Mouse (Mus musculus) midbrain, embryonic 15.5 days (tissue): ENCODE results near the gene Olfr643. TPM values are rescaled to one million over a fixed set of nuclear protein-coding genes. Genes with fewer than 3 reads are reported as not detected.
"Not testable (repeated sequence)": the region's sequence is repeated elsewhere in the genome, so short reads cannot be mapped to it uniquely, and the experiment has no call there.

Source experiments
- ATAC-seq: fragments of 200-750 bp; cut with Nextera tagmentation; replicated peaks from 2 replicates; pipeline ENCODE4 v1.8.0; 2017; ENCODE audit warnings: moderate TSS enrichment
- H3K27ac ChIP-seq: fragments of 300-500 bp; sonication (generic); 2 replicates; pipeline ENCODE4 v1.5.1; 2015; ENCODE audit warnings: mild to moderate bottlenecking, inconsistent platforms
- H3K27me3 ChIP-seq: fragments of 300-500 bp; sonication (generic); replicated peaks from 2 replicates; pipeline ENCODE4 v1.6.1; 2015; ENCODE audit warnings: inconsistent platforms
- H3K36me3 ChIP-seq: fragments of 300-500 bp; sonication (generic); replicated peaks from 2 replicates; pipeline ENCODE4 v1.6.1; 2015; ENCODE audit warnings: inconsistent platforms
- H3K4me1 ChIP-seq: fragments of 300-500 bp; sonication (generic); 2 replicates; pipeline ENCODE4 v1.6.1; 2015; ENCODE audit warnings: inconsistent platforms
- H3K4me2 ChIP-seq: fragments of 300-500 bp; sonication (generic); 2 replicates; pipeline ENCODE4 v1.6.1; 2015; ENCODE audit warnings: inconsistent platforms, mild to moderate bottlenecking, moderate library complexity
- H3K4me3 ChIP-seq: fragments of 300-500 bp; sonication (generic); 2 replicates; pipeline ENCODE4 v1.5.1; 2015; ENCODE audit warnings: mild to moderate bottlenecking, inconsistent platforms
- H3K9ac ChIP-seq: fragments of 300-500 bp; sonication (generic); 2 replicates; pipeline ENCODE4 v1.6.1; 2015; ENCODE audit warnings: mild to moderate bottlenecking, inconsistent platforms
- H3K9me3 ChIP-seq: fragments of 300-500 bp; sonication (generic); 2 replicates; pipeline ENCODE4 v1.6.1; 2016; ENCODE audit warnings: inconsistent platforms
- WGBS: fragments of 180-500 bp; shearing (Covaris S2); methylation state at CpG from one replicate; pipeline ENCODE4 v1.1.7; 2015; ENCODE audit warnings: mixed read lengths; 5-methylcytosine and 5-hydroxymethylcytosine counted together
- polyA plus RNA-seq: library from polyadenylated mRNA; unstranded; fragments of >200 nt; fragmentation: Nextera tagmentation; extraction: Ambion mirVana; gene quantifications from 2 replicates; pipeline ENCODE4 v1.2.1, GENCODE M21; 2015

Olfr643 gene
- polyA plus RNA-seq, 1 experiment from 2014 or later = not detected

GRCm38 (mm10) chr7:103998446-103998845 is 138.8 kb downstream of the Olfr643 start, which contains the start of gene Olfr638:
Gene Olfr638, plus strand, starts transcription at chr7:103998746.
- no peaks in the 10 kb centered on the region for H3K36me3 ChIP-seq
- no peak within 1 kb of the TSS for H3K27ac ChIP-seq
- no peaks in the 10 kb centered on the region for H3K9me3 ChIP-seq
- H3K4me1 ChIP-seq = no peaks in the 10 kb centered on the region
- no peak for ATAC-seq
- no peak within 1 kb of the TSS for H3K4me2 ChIP-seq
- no peak within 1 kb of the TSS for H3K4me3 ChIP-seq
- H3K27me3 ChIP-seq = no peaks in the 10 kb centered on the region
- no peak within 1 kb of the TSS for H3K9ac ChIP-seq

- no peaks in the 10 kb centered on the region for H3K9me3 ChIP-seq
- H3K9ac ChIP-seq = no peak overlapping the region
- H3K36me3 ChIP-seq = no peaks in the 10 kb centered on the region
- no peak overlapping the region for H3K27ac ChIP-seq
- no peak overlapping the region for H3K4me2 ChIP-seq
- H3K4me3 ChIP-seq = no peak overlapping the region
- H3K27me3 ChIP-seq = no peaks in the 10 kb centered on the region
- H3K4me1 ChIP-seq = no peaks in the 10 kb centered on the region
- 59% methylated on average over 1 of the region's 1 CpGs for WGBS
- no peak for ATAC-seq
These were observed 165.4 kb downstream of the Olfr643 start for GRCm38 (mm10) chr7:103971782-103972181.

GRCm38 (mm10) chr7:103970852-103971251 is 166.4 kb downstream of the Olfr643 start, which contains the start of gene Olfr635:
Gene Olfr635, plus strand, starts transcription at chr7:103971152.
- WGBS = 75% methylated on average over 1 of the region's 1 CpGs
- Histone ChIP-seq H3K27ac (no peak within 1 kb of the TSS), H3K36me3 (no peaks in the 10 kb centered on the region), H3K4me2 (no peak within 1 kb of the TSS), H3K4me1 (no peaks in the 10 kb centered on the region), H3K27me3 (no peaks in the 10 kb centered on the region), H3K9ac (no peak within 1 kb of the TSS), H3K4me3 (no peak within 1 kb of the TSS), H3K9me3 (no peaks in the 10 kb centered on the region)
- no peak for ATAC-seq

GRCm38 (mm10) chr7:103966873-103967272 is 170.3 kb downstream of the Olfr643 start:
- not testable (repeated sequence) for H3K4me1 ChIP-seq, H3K36me3 ChIP-seq, H3K9ac ChIP-seq, H3K9me3 ChIP-seq, H3K4me2 ChIP-seq, H3K4me3 ChIP-seq, H3K27me3 ChIP-seq, ATAC-seq, H3K27ac ChIP-seq
- WGBS = 94% methylated on average over 22 of the region's 22 CpGs

Other genes starting within 250 kb of the Olfr643 start
- not detected in 2 replicates for gene Olfr64, start 242.9 kb downstream of the Olfr643 start, polyA plus RNA-seq
- gene Olfr65, start 233.9 kb downstream of the Olfr643 start, polyA plus RNA-seq = not detected in 2 replicates
- not detected in 2 replicates for gene Olfr631, start 208.6 kb downstream of the Olfr643 start, polyA plus RNA-seq
- not detected in 2 replicates for gene Olfr632, start 203.1 kb downstream of the Olfr643 start, polyA plus RNA-seq
- gene Olfr633, start 193.0 kb downstream of the Olfr643 start, polyA plus RNA-seq = not detected in 2 replicates
- 0.01 and 0.03 TPM in 2 replicates for gene Olfr635, start 166.3 kb downstream of the Olfr643 start, polyA plus RNA-seq
- not detected in 2 replicates for gene Olfr638, start 138.7 kb downstream of the Olfr643 start, polyA plus RNA-seq
- 0.04 TPM in 1 of 2 replicates, not detected in the other for gene Olfr639, start 120.1 kb downstream of the Olfr643 start, polyA plus RNA-seq
- not detected in 2 replicates for gene Olfr640, start 111.8 kb downstream of the Olfr643 start, polyA plus RNA-seq
- gene Olfr641, start 102.0 kb downstream of the Olfr643 start, polyA plus RNA-seq = not detected in 2 replicates
- gene Olfr642, start 84.7 kb downstream of the Olfr643 start, polyA plus RNA-seq = not detected in 2 replicates
- gene 4930516K23Rik, start 76.0 kb downstream of the Olfr643 start, polyA plus RNA-seq = not detected in 2 replicates
- not detected in 2 replicates for gene Olfr644, start 65.5 kb downstream of the Olfr643 start, polyA plus RNA-seq
- gene Olfr645, start 51.9 kb downstream of the Olfr643 start, polyA plus RNA-seq = not detected in 2 replicates
- not detected in 2 replicates for gene Olfr646, start 32.5 kb downstream of the Olfr643 start, polyA plus RNA-seq
- gene Ubqln5, start 7.6 kb downstream of the Olfr643 start, polyA plus RNA-seq = not detected in 2 replicates
- not detected in 2 replicates for gene Ubqln3, start 5.9 kb upstream of the Olfr643 start, polyA plus RNA-seq
- not detected in 2 replicates for gene Ubqlnl, start 13.2 kb upstream of the Olfr643 start, polyA plus RNA-seq
- not detected in 2 replicates for gene Olfm5, start 27.4 kb upstream of the Olfr643 start, polyA plus RNA-seq
- gene Olfr648, start 46.0 kb upstream of the Olfr643 start, polyA plus RNA-seq = 0.38 and 0.56 TPM in 2 replicates
- gene Olfr649, start 58.6 kb upstream of the Olfr643 start, polyA plus RNA-seq = not detected in 2 replicates
- gene Trim6, start 81.4 kb upstream of the Olfr643 start, polyA plus RNA-seq = 0.24 and 0.31 TPM in 2 replicates
- 0.94 and 1.2 TPM in 2 replicates for gene Trim34a, start 107.1 kb upstream of the Olfr643 start, polyA plus RNA-seq
- gene Trim5, start 150.7 kb upstream of the Olfr643 start, polyA plus RNA-seq = 0.15 and 0.30 TPM in 2 replicates
- 1.3 and 2.1 TPM in 2 replicates for gene Trim12a, start 178.1 kb upstream of the Olfr643 start, polyA plus RNA-seq
- not detected in 2 replicates for gene Trim34b, start 192.1 kb upstream of the Olfr643 start, polyA plus RNA-seq
- 1.5 and 2.0 TPM in 2 replicates for gene Trim12c, start 216.0 kb upstream of the Olfr643 start, polyA plus RNA-seq
- 0.05 TPM in 1 of 2 replicates, not detected in the other for gene Trim30b, start 232.5 kb upstream of the Olfr643 start, polyA plus RNA-seq